Mouse (Mus musculus) E14TG2a.4 (cell line): ENCODE measurements at regions not wholly inside any gene's neighbourhood (a gene's known extent, or its start where the extent isn't known, plus 50 kb on each side); places are given as distances from the start of the nearest gene placed in this dataset.
"Not testable (repeated sequence)": the region's sequence is repeated elsewhere in the genome, so short reads cannot be mapped to it uniquely, and the experiment has no call there.

Source experiments
- CTCF ChIP-seq: conservative IDR thresholded peaks from 2 replicates; pipeline ENCODE4 v1.5.1; 2014; ENCODE audit warnings: low read length
- NANOG ChIP-seq: IDR thresholded peaks from 2 replicates; pipeline ENCODE4 v1.6.1; 2014; ENCODE audit warnings: borderline replicate concordance, low read length, mixed read lengths
- POU5F1 ChIP-seq: IDR thresholded peaks from 2 replicates; pipeline ENCODE4 v1.6.1; 2014; ENCODE audit warnings: low read length, borderline replicate concordance

GRCm38 (mm10) chr14:53651061-53651460, 602.8 kb downstream of the Dad1 start:
- TF ChIP-seq CTCF, NANOG, POU5F1: not testable (repeated sequence)
